Mouse (Mus musculus): ENCODE measurements around the gene Dis3l. TPM values are rescaled to one million over a fixed set of nuclear protein-coding genes. Genes with fewer than 3 reads are reported as not detected.

Dis3l gene
- polyA plus RNA-seq, 1 experiment from 2014 or later: 18.2 TPM

GRCm38 (mm10) chr9:64259906-64260305 lies 81.2 kb downstream of the Dis3l start:
- H3K36me3 ChIP-seq (ENCODE audit: control insufficient read depth, insufficient read depth, low read length): no peaks in the 10 kb centered on the region
- no peaks in the 10 kb centered on the region for H3K4me1 ChIP-seq (replicated peaks; ENCODE audit: control insufficient read depth, insufficient read depth, low read length)
- H3K9me3 ChIP-seq (ENCODE audit: control insufficient read depth, low read length): no peaks in the 10 kb centered on the region
- H3K27me3 ChIP-seq (replicated peaks; ENCODE audit: control insufficient read depth, insufficient read depth, low read length): no peaks in the 10 kb centered on the region
- DNase-seq (ENCODE audit: low spot score) (no peak), ATAC-seq (replicated peaks; ENCODE audit: low FRiP score) (no peak)
- no peak overlapping the region for H3K4me2 ChIP-seq
- H3K9ac ChIP-seq (ENCODE audit: low read depth, low read length): no peak overlapping the region
- 89% methylated on average over 5 of the region's 5 CpGs for WGBS
- H3K27ac ChIP-seq (ENCODE audit: low read depth, low read length): no peak overlapping the region
- no peak overlapping the region for H3K4me3 ChIP-seq (ENCODE audit: low read depth, low read length)

Other genes with a start within 250 kb of the Dis3l start
- not detected in 2 replicates for gene Lctl, start 224.1 kb downstream of the Dis3l start, polyA plus RNA-seq (2014; fragmentation: Nextera tagmentation; extraction: Ambion mirVana)
- gene Zwilch, start 168.2 kb downstream of the Dis3l start, polyA plus RNA-seq (2014; fragmentation: Nextera tagmentation; extraction: Ambion mirVana): 45.5 and 47.1 TPM in 2 replicates
- 1,747 and 1,789 TPM in 2 replicates for gene Rpl4, start 167.9 kb downstream of the Dis3l start, polyA plus RNA-seq (2014; fragmentation: Nextera tagmentation; extraction: Ambion mirVana)
- gene Snapc5, start 162.0 kb downstream of the Dis3l start, polyA plus RNA-seq (2014; fragmentation: Nextera tagmentation; extraction: Ambion mirVana): 24.3 and 25.1 TPM in 2 replicates
- 2.5 and 5.4 TPM in 2 replicates for gene Uchl4, start 106.1 kb downstream of the Dis3l start, polyA plus RNA-seq (2014; fragmentation: Nextera tagmentation; extraction: Ambion mirVana)
- gene Map2k1, start 87.7 kb downstream of the Dis3l start, polyA plus RNA-seq (2014; fragmentation: Nextera tagmentation; extraction: Ambion mirVana): 68.1 and 74.5 TPM in 2 replicates
- 361 and 387 TPM in 2 replicates for gene Tipin, start 59.7 kb downstream of the Dis3l start, polyA plus RNA-seq (2014; fragmentation: Nextera tagmentation; extraction: Ambion mirVana)
- 0.53 and 0.66 TPM in 2 replicates for gene Megf11, start 44.3 kb upstream of the Dis3l start, polyA plus RNA-seq (2014; fragmentation: Nextera tagmentation; extraction: Ambion mirVana)